Mouse (Mus musculus): ENCODE measurements around the gene Dicer1. TPM values are rescaled to one million over a fixed set of nuclear protein-coding genes. Genes with fewer than 3 reads are reported as not detected.

The Dicer1 gene
- total and polyA plus RNA-seq, 2 experiments from 2014 or later: 28.7 to 38.7 TPM

GRCm38 (mm10) chr12:104700266-104700665 is 51.5 kb downstream of the Dicer1 start:
- Histone ChIP-seq H3K27me3 (ENCODE audit: insufficient read depth, low read length) (no peaks in the 10 kb centered on the region), H3K4me3 (ENCODE audit: low read depth, low read length) (no peak overlapping the region), H3K4me1 (ENCODE audit: insufficient read depth) (no peaks in the 10 kb centered on the region), H3K9me3 (ENCODE audit: low read length) (no peaks in the 10 kb centered on the region), H3K36me3 (ENCODE audit: insufficient read depth) (peaks cover 71% of the 10 kb centered on the region), H3K27ac (ENCODE audit: low read depth, low read length) (no peak overlapping the region), H3K4me2 (ENCODE audit: low read depth) (no peak overlapping the region), H3K9ac (no peak overlapping the region)
- WGBS: 70% methylated on average over 7 of the region's 7 CpGs
- TF ChIP-seq CTCF (IDR thresholded peaks at IDR 0.05; ENCODE audit: low read depth): no peak
- ATAC-seq: no peak
- DNase-seq: no peak

- 48% methylated on average over 8 of the region's 8 CpGs for WGBS
- no peak overlapping the region for H3K4me3 ChIP-seq (ENCODE audit: low read depth, low read length)
- H3K9ac ChIP-seq: no peak overlapping the region
- TF ChIP-seq CTCF (IDR thresholded peaks at IDR 0.05; ENCODE audit: low read depth): peak; percentile 61
- H3K27ac ChIP-seq (ENCODE audit: low read depth, low read length): no peak overlapping the region
- no peaks in the 10 kb centered on the region for H3K4me1 ChIP-seq (ENCODE audit: insufficient read depth)
- DNase-seq (peak; percentile 70), ATAC-seq (peak; percentile 45; the same call in 1 of the 2 replicates)
- peaks cover 74% of the 10 kb centered on the region for H3K36me3 ChIP-seq (ENCODE audit: insufficient read depth)
- no peak overlapping the region for H3K4me2 ChIP-seq (ENCODE audit: low read depth)
- no peaks in the 10 kb centered on the region for H3K9me3 ChIP-seq (ENCODE audit: low read length)
- H3K27me3 ChIP-seq (ENCODE audit: insufficient read depth, low read length): no peaks in the 10 kb centered on the region
These were observed 52.0 kb downstream of the Dicer1 start for GRCm38 (mm10) chr12:104699753-104700152.

GRCm38 (mm10) chr12:104695514-104695913 is 56.2 kb downstream of the Dicer1 start:
- Histone ChIP-seq H3K9me3 (ENCODE audit: low read length) (no peaks in the 10 kb centered on the region), H3K36me3 (ENCODE audit: insufficient read depth) (peaks cover 61% of the 10 kb centered on the region), H3K4me2 (ENCODE audit: low read depth) (no peak overlapping the region), H3K9ac (no peak overlapping the region), H3K27ac (ENCODE audit: low read depth, low read length) (no peak overlapping the region), H3K4me3 (ENCODE audit: low read depth, low read length) (no peak overlapping the region), H3K27me3 (ENCODE audit: insufficient read depth, low read length) (no peaks in the 10 kb centered on the region), H3K4me1 (ENCODE audit: insufficient read depth) (no peaks in the 10 kb centered on the region)
- ATAC-seq: no peak
- 94% methylated on average over 2 of the region's 2 CpGs for WGBS
- TF ChIP-seq CTCF (IDR thresholded peaks at IDR 0.05; ENCODE audit: low read depth): no peak
- no peak for DNase-seq

GRCm38 (mm10) chr12:104692864-104693263 is 58.9 kb downstream of the Dicer1 start:
- DNase-seq: no peak
- peaks cover 65% of the 10 kb centered on the region for H3K36me3 ChIP-seq (ENCODE audit: insufficient read depth)
- H3K27me3 ChIP-seq (ENCODE audit: insufficient read depth, low read length): no peaks in the 10 kb centered on the region
- no peak overlapping the region for H3K9ac ChIP-seq
- no peak for TF ChIP-seq CTCF (IDR thresholded peaks at IDR 0.05; ENCODE audit: low read depth)
- H3K4me3 ChIP-seq (ENCODE audit: low read depth, low read length): no peak overlapping the region
- H3K4me1 ChIP-seq (ENCODE audit: insufficient read depth): no peaks in the 10 kb centered on the region
- no peak overlapping the region for H3K27ac ChIP-seq (ENCODE audit: low read depth, low read length)
- peak; percentile 34 for ATAC-seq
- 54% methylated on average over 12 of the region's 12 CpGs for WGBS
- no peaks in the 10 kb centered on the region for H3K9me3 ChIP-seq (ENCODE audit: low read length)
- no peak overlapping the region for H3K4me2 ChIP-seq (ENCODE audit: low read depth)

- whole genome bisulfite sequencing: 87% methylated on average over 7 of the region's 7 CpGs
- no peak overlapping the region for H3K9ac ChIP-seq
- H3K9me3 ChIP-seq (ENCODE audit: low read length): no peaks in the 10 kb centered on the region
- H3K36me3 ChIP-seq (ENCODE audit: insufficient read depth): peaks cover 52% of the 10 kb centered on the region
- no peaks in the 10 kb centered on the region for H3K4me1 ChIP-seq (ENCODE audit: insufficient read depth)
- ATAC-seq: no peak
- no peak for TF ChIP-seq CTCF (IDR thresholded peaks at IDR 0.05; ENCODE audit: low read depth)
- no peak overlapping the region for H3K27ac ChIP-seq (ENCODE audit: low read depth, low read length)
- no peak overlapping the region for H3K4me2 ChIP-seq (ENCODE audit: low read depth)
- no peak overlapping the region for H3K4me3 ChIP-seq (ENCODE audit: low read depth, low read length)
- no peaks in the 10 kb centered on the region for H3K27me3 ChIP-seq (ENCODE audit: insufficient read depth, low read length)
- DNase-seq: no peak
These were observed 61.3 kb downstream of the Dicer1 start for GRCm38 (mm10) chr12:104690412-104690811.

GRCm38 (mm10) chr12:104688870-104689269 is 62.9 kb downstream of the Dicer1 start:
- no peaks in the 10 kb centered on the region for H3K9me3 ChIP-seq (ENCODE audit: low read length)
- H3K4me2 ChIP-seq (ENCODE audit: low read depth): no peak overlapping the region
- no peak overlapping the region for H3K4me3 ChIP-seq (ENCODE audit: low read depth, low read length)
- peaks cover 37% of the 10 kb centered on the region for H3K36me3 ChIP-seq (ENCODE audit: insufficient read depth)
- no peak for ATAC-seq
- H3K4me1 ChIP-seq (ENCODE audit: insufficient read depth): no peaks in the 10 kb centered on the region
- H3K27me3 ChIP-seq (ENCODE audit: insufficient read depth, low read length): no peaks in the 10 kb centered on the region
- no peak overlapping the region for H3K9ac ChIP-seq
- DNase-seq: no peak
- no peak overlapping the region for H3K27ac ChIP-seq (ENCODE audit: low read depth, low read length)
- no peak for TF ChIP-seq CTCF (IDR thresholded peaks at IDR 0.05; ENCODE audit: low read depth)
- 84% methylated on average over 11 of the region's 11 CpGs for WGBS

GRCm38 (mm10) chr12:104684411-104684931 is 67.3 kb downstream of the Dicer1 start:
- no peak for TF ChIP-seq CTCF (IDR thresholded peaks at IDR 0.05; ENCODE audit: low read depth)
- no peak overlapping the region for H3K4me3 ChIP-seq (ENCODE audit: low read depth, low read length)
- no peak overlapping the region for H3K9ac ChIP-seq
- ATAC-seq: no peak
- no peaks in the 10 kb centered on the region for H3K27me3 ChIP-seq (ENCODE audit: insufficient read depth, low read length)
- peaks cover 13% of the 10 kb centered on the region for H3K36me3 ChIP-seq (ENCODE audit: insufficient read depth)
- no peak for DNase-seq
- no peaks in the 10 kb centered on the region for H3K4me1 ChIP-seq (ENCODE audit: insufficient read depth)
- WGBS: 89% methylated on average over 8 of the region's 8 CpGs
- no peak overlapping the region for H3K4me2 ChIP-seq (ENCODE audit: low read depth)
- H3K9me3 ChIP-seq (ENCODE audit: low read length): no peaks in the 10 kb centered on the region
- H3K27ac ChIP-seq (ENCODE audit: low read depth, low read length): no peak overlapping the region

Data from forebrain, postnatal 0 days (tissue).